Comparison of ENCODE assay signal across 9 mouse cellular contexts in genomic region chr17:45594195-45594594, GRCm38 (mm10). TPM values are rescaled to one million over a fixed set of nuclear protein-coding genes. Genes with fewer than 3 reads are reported as not detected.
A peak's percentile ranks its signal among the peaks of the same experiment; 100 is the strongest.
DNase-seq lines count a peak whose midpoint lies in the region; ATAC-seq and TF ChIP-seq lines count a peak whose summit lies in the region.
"Had no signal": no experiment of that assay in that cellular context is flagged by ENCODE, and none has a peak within 500 bp of the region (broad histone marks: within the 10 kb centered on the region; RNA-seq: fewer than 3 reads in every experiment).

No protein-coding gene starts in this region.

- no peak for TF ChIP-seq POLR2A in testis, adult 2 months (IDR thresholded peaks at IDR 0.05; ENCODE audit: control insufficient read depth, low read depth, low read length)

- ATAC-seq in limb, embryonic 13.5 days (ENCODE audit: low FRiP score, low read depth): no peak
- ATAC-seq in stomach, embryonic 14.5 days (ENCODE audit: insufficient number of reproducible peaks, insufficient read depth, low FRiP score, low read depth): no peak
- no peak for ATAC-seq in megakaryocyte progenitor cell, adult 5-6 weeks (replicated peaks; ENCODE audit: poor library complexity)

- TF ChIP-seq CTCF in testis, adult 2 months (IDR thresholded peaks at IDR 0.05; ENCODE audit: control insufficient read depth, insufficient read depth, insufficient replicate concordance, low read depth, low read length): no peak

- H3K4me3 ChIP-seq in testis, adult 2 months (ENCODE audit: control insufficient read depth, low read depth, low read length): peak overlapping the region; percentile 95
- peak overlapping the region; percentile 61 for H3K4me3 ChIP-seq in limb, embryonic 13.5 days
- peak overlapping the region; percentile 58 for H3K4me3 ChIP-seq in stomach, embryonic 14.5 days (ENCODE audit: low read depth, low read length)

- DNase-seq in cerebellum, adult 11 months: peak; percentile 10
- no peak for DNase-seq in cerebellum, adult 8-10 months
- DNase-seq in testis, postnatal 10 days (ENCODE audit: low spot score): no peak
- no peak for DNase-seq in lung, postnatal 25 days (ENCODE audit: low spot score)

- WGBS in limb, embryonic 13.5 days: 45% methylated on average over 8 of the region's 8 CpGs
- WGBS in stomach, embryonic 14.5 days: 33% methylated on average over 8 of the region's 8 CpGs

- 0 out of 2 replicates have a peak overlapping the region, but pooled peaks have one; percentile 19 for H3K9ac ChIP-seq in limb, embryonic 13.5 days
- no peak overlapping the region; the same call in 1 of the 2 replicates for H3K9ac ChIP-seq in stomach, embryonic 14.5 days (replicated peaks; ENCODE audit: low read depth, low read length)

- H3K27ac ChIP-seq in testis, adult 2 months (ENCODE audit: control insufficient read depth, insufficient read depth, low read depth, low read length): peak overlapping the region; percentile 92
- no peak overlapping the region for H3K27ac ChIP-seq in limb, embryonic 13.5 days
- no peak overlapping the region for H3K27ac ChIP-seq in stomach, embryonic 14.5 days (ENCODE audit: low read length)

- no peaks in the 10 kb centered on the region for H3K9me3 ChIP-seq in limb, embryonic 13.5 days
- H3K9me3 ChIP-seq in stomach, embryonic 14.5 days (ENCODE audit: control insufficient read depth, low read depth, low read length): no peaks in the 10 kb centered on the region

- no peaks in the 10 kb centered on the region for H3K27me3 ChIP-seq in testis, adult 2 months (ENCODE audit: control insufficient read depth, insufficient read depth, low read length)
- peaks cover 24% of the 10 kb centered on the region for H3K27me3 ChIP-seq in limb, embryonic 13.5 days
- H3K27me3 ChIP-seq in stomach, embryonic 14.5 days (ENCODE audit: control insufficient read depth, insufficient read depth, low read length): no peaks in the 10 kb centered on the region

- peaks cover 32% of the 10 kb centered on the region for H3K4me1 ChIP-seq in testis, adult 2 months (ENCODE audit: control insufficient read depth, insufficient read depth, low read length)
- peaks cover 73% of the 10 kb centered on the region for H3K4me1 ChIP-seq in limb, embryonic 13.5 days
- peaks cover 40% of the 10 kb centered on the region for H3K4me1 ChIP-seq in stomach, embryonic 14.5 days (ENCODE audit: control insufficient read depth, insufficient read depth, low read length)

- H3K4me2 ChIP-seq in limb, embryonic 13.5 days (replicated peaks): peak overlapping the region; percentile 99
- H3K4me2 ChIP-seq in stomach, embryonic 14.5 days (replicated peaks; ENCODE audit: low read depth, low read length): peak overlapping the region; percentile 99

- H3K36me3 ChIP-seq in testis, adult 2 months (ENCODE audit: control insufficient read depth, insufficient read depth, low read length): no peaks in the 10 kb centered on the region
- H3K36me3 ChIP-seq in limb, embryonic 13.5 days: peaks cover 7% of the 10 kb centered on the region
- no peaks in the 10 kb centered on the region for H3K36me3 ChIP-seq in stomach, embryonic 14.5 days (ENCODE audit: control insufficient read depth, insufficient read depth, low read length)

RNA-seq across cellular contexts. Expression of gene Slc29a1, which starts 5.2 kb away (rescaled TPM):
- polyA plus RNA-seq in testis, adult 2 months (2012; rRNA removed): 138 and 143 TPM in 2 replicates
- 74.0 and 83.4 TPM in 2 replicates for polyA plus RNA-seq in limb, embryonic 13.5 days (2015; fragmentation: Nextera tagmentation; extraction: Ambion mirVana)
- 72.2 and 73.0 TPM in 2 replicates for polyA plus RNA-seq in stomach, embryonic 14.5 days (2014; fragmentation: Nextera tagmentation; extraction: Ambion mirVana)
- total RNA-seq in megakaryocyte progenitor cell, adult 5-6 weeks (2015): 43.5 and 67.7 TPM in 2 replicates
- 64.1 and 64.3 TPM in 2 replicates for total RNA-seq in megakaryocyte progenitor cell, adult 5-6 weeks (2017)

RNA-seq across cellular contexts. Expression of gene Mymx, which starts 7.7 kb away (rescaled TPM):
- polyA plus RNA-seq in testis, adult 2 months (2012; rRNA removed): 3.4 and 4.4 TPM in 2 replicates
- 26.5 and 26.7 TPM in 2 replicates for polyA plus RNA-seq in limb, embryonic 13.5 days (2015; fragmentation: Nextera tagmentation; extraction: Ambion mirVana)
- 0.36 and 0.55 TPM in 2 replicates for polyA plus RNA-seq in stomach, embryonic 14.5 days (2014; fragmentation: Nextera tagmentation; extraction: Ambion mirVana)
- not detected in 2 replicates for total RNA-seq in megakaryocyte progenitor cell, adult 5-6 weeks (2015)
- total RNA-seq in megakaryocyte progenitor cell, adult 5-6 weeks (2017): not detected in 2 replicates
- total RNA-seq: left cerebral cortex, adult 8-10 months had no signal

RNA-seq across cellular contexts. Expression of gene Hsp90ab1, which starts 21.1 kb away (rescaled TPM):
- 99.1 and 109 TPM in 2 replicates for polyA plus RNA-seq in testis, adult 2 months (2012; rRNA removed)
- polyA plus RNA-seq in limb, embryonic 13.5 days (2015; fragmentation: Nextera tagmentation; extraction: Ambion mirVana): 1,635 and 1,682 TPM in 2 replicates
- 1,573 and 1,607 TPM in 2 replicates for polyA plus RNA-seq in stomach, embryonic 14.5 days (2014; fragmentation: Nextera tagmentation; extraction: Ambion mirVana)
- total RNA-seq in megakaryocyte progenitor cell, adult 5-6 weeks (2015): 1,239 and 1,324 TPM in 2 replicates
- 2,380 and 2,713 TPM in 2 replicates for total RNA-seq in megakaryocyte progenitor cell, adult 5-6 weeks (2017)

RNA-seq across cellular contexts. Expression of gene Slc35b2, which starts 30.5 kb away (rescaled TPM):
- polyA plus RNA-seq in testis, adult 2 months (2012; rRNA removed): 26.6 and 35.6 TPM in 2 replicates
- polyA plus RNA-seq in limb, embryonic 13.5 days (2015; fragmentation: Nextera tagmentation; extraction: Ambion mirVana): 114 and 127 TPM in 2 replicates
- polyA plus RNA-seq in stomach, embryonic 14.5 days (2014; fragmentation: Nextera tagmentation; extraction: Ambion mirVana): 117 and 120 TPM in 2 replicates
- 80.2 and 85.9 TPM in 2 replicates for total RNA-seq in megakaryocyte progenitor cell, adult 5-6 weeks (2015)
- total RNA-seq in megakaryocyte progenitor cell, adult 5-6 weeks (2017): 84.9 and 120 TPM in 2 replicates

RNA-seq across cellular contexts. Expression of gene Nfkbie, which starts 38.7 kb away (rescaled TPM):
- 0.83 and 0.95 TPM in 2 replicates for polyA plus RNA-seq in testis, adult 2 months (2012; rRNA removed)
- polyA plus RNA-seq in limb, embryonic 13.5 days (2015; fragmentation: Nextera tagmentation; extraction: Ambion mirVana): 6.2 and 6.3 TPM in 2 replicates
- 3.7 and 4.2 TPM in 2 replicates for polyA plus RNA-seq in stomach, embryonic 14.5 days (2014; fragmentation: Nextera tagmentation; extraction: Ambion mirVana)
- 5.7 and 7.0 TPM in 2 replicates for total RNA-seq in megakaryocyte progenitor cell, adult 5-6 weeks (2015)
- total RNA-seq in megakaryocyte progenitor cell, adult 5-6 weeks (2017): 5.1 and 9.5 TPM in 2 replicates

Comparison
In these comparisons a context has a peak if more than half of its experiments do, and no peak if none do; other contexts are left out.
1. RNA of gene Hsp90ab1, which starts 21.1 kb away (polyA plus RNA-seq): 1,635 to 1,682 TPM in limb, embryonic 13.5 days and 1,573 to 1,607 TPM in stomach, embryonic 14.5 days; 99.1 to 109 TPM in testis, adult 2 months; every median in the first group is over 10 times any median in the second.
2. Peak in every context shown above with its lines, with median percentiles within 50 percentile points of each other: H3K4me3 ChIP-seq.